Mouse (Mus musculus) embryo, embryonic 9.5 days (tissue): ENCODE measurements around the gene Mfsd12.

ENCODE experiments used
- DNase-seq: peaks from one replicate; pipeline ENCODE4 v3.0.0-alpha.2; 2017; ENCODE audit errors: extremely low spot score

Mfsd12 gene

DNA sequence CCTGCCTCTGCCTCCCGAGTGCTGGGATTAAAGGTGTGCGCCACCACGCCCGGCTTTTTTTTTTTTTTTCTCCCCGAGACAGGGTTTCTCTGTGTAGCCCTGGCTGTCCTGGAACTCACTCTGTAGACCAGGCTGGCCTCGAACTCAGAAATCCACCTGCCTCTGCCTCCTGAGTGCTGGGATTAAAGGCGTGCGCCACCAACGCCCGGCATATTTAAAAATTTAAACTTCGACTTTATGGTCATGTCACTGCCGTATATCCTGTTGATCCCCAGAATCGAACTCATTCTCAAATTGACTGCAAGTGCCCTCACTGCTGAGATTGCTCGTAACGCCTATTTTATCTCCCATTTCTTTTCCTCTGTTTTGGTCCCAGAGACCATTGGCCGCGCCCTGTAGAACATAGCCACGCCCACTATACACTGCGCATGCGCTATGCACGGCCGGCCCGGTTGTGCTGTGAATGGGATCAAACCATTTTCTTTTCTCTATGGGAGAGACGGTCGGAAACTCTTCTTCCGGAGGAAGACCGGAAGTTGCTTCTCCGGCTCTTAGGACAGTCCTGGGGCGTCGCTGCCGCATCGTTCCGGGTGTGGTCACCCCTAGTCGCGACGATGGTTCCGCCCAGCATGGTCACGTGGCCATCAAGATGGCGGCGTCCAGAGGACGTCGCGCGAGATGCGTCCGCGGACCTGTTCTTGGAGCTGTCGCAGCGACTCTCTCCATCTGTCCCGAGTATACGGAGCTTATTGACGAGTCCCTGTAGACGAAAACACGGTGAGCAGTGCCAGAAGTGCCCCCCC, 26.7 kb downstream of the Mfsd12 start, which contains the start of the genes Dohh and Gm48551:
TSS of gene Dohh (plus strand) at position 627 of the 803 bp plus-strand sequence.
TSS of gene Gm48551 (plus strand) at position 665 of the 803 bp plus-strand sequence.
- peak; percentile 99 for DNase-seq

DNA sequence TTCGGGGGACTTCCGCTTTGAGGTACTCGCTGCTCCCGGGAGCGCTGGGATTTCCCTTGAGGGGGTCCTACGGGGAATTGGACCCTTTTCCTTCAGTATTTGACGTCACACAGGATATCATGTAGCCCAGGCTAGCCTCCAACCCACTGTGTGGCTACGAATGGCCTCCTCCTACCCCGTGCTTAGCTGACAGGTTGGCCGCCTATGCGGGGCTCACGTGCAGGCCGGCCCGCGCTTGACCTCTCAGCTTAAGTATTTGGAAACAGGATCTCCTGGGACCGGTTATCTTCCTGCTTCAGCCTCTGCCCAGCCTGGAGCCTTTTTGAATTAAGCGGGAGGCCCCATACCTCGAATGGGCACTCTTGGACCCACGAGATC, 27.3 kb downstream of the Mfsd12 start:
- DNase-seq = no peak

DNA sequence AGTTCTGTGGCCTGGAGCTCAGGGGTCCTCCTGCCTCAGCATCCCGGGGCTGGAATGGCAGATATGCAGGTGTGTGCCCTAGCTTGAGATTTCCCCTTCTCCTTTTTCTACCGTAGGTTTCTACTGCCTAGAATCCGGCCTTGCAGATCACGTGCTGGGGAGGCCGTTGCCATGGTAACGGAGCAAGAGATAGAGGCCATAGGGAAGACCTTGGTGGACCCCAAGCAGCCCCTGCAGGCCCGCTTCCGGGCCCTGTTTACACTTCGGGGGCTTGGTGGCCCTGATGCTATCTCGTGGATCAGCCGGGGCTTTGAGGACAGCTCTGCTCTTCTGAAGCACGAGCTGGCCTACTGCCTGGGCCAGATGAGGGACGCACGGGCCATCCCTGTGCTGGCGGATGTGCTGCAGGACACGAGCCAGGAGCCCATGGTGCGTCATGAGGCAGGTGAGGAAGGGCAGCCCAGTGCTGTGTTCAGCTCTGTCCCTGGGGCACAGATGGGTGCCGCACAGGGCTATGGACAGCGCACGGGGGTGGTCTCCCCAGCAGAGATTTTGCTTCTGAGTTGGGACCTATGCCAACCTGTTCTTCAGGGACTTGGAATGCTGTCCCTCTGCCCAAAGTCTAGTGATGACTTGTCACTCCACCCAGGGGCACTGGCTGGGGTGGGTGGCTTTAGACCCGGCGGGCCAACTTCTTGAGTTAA, 28.5 kb downstream of the Mfsd12 start:
- no peak for DNase-seq

DNA sequence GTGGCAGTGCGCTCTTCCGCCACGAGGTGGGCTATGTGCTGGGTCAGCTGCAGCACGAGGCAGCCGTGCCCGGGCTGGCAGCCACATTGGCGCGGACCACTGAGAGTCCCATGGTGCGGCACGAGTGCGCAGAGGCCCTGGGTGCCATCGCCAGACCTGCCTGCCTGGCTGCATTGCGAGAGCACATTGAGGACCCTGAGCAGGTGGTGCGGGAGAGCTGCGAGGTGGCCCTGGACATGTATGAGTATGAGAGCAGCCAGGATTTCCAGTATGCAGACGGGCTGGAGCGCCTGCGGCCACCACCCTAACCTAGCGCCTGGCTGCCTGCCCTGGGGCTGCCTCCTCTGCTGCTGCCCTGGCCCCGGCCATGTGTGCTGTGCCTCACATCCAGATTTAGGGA, 30.4 kb downstream of the Mfsd12 start:
- no peak for DNase-seq

DNA sequence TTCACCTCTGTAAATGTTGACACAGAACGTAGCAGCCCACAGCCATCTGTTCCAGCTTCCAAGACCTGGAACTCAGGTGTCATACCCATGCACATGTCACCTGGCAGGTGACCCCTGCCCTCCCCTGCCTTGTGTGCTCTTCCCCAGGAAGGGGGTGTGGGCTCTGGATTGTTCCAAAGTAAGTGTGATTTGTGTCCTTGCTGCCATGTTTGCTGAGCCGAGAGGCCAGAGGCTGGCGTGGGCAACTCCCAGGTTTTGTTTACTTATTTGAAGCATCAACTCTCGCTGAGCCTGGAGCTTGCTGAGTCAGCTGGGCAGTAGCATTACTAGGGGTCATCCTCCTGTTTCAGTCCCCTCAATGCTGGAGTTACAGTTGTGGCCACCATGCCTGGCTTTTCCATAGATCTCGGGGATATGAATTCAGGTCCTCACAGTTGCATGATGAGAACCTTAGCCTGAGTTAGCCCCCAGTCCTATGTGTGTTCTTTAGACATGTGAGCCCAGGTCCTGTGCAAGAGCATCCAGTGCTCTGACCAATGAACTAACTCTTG, 31.3 kb downstream of the Mfsd12 start, which contains the start of gene Gm48552:
TSS of gene Gm48552 (plus strand) at position 501 of the 551 bp plus-strand sequence.
- no peak for DNase-seq

DNA sequence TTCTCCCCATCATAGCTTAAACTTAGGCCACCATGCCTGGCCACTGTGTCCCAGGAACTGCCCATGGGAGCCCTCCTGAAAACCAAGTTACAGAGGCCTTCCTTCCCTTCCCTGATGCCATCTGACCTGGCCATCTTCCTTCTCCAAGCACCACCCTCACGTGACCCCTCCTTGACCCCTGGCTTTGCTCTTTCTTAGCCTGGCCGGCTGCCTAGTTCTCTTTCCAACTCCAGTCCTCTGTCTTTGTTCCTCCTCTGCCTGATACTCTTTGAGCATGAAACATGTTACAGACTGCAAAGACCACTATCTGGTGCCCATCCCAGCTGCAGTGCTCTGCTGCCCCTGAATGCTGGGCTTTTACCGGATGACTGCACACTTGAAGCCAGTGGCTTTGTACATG, 32.1 kb downstream of the Mfsd12 start:
- DNase-seq = no peak

DNA sequence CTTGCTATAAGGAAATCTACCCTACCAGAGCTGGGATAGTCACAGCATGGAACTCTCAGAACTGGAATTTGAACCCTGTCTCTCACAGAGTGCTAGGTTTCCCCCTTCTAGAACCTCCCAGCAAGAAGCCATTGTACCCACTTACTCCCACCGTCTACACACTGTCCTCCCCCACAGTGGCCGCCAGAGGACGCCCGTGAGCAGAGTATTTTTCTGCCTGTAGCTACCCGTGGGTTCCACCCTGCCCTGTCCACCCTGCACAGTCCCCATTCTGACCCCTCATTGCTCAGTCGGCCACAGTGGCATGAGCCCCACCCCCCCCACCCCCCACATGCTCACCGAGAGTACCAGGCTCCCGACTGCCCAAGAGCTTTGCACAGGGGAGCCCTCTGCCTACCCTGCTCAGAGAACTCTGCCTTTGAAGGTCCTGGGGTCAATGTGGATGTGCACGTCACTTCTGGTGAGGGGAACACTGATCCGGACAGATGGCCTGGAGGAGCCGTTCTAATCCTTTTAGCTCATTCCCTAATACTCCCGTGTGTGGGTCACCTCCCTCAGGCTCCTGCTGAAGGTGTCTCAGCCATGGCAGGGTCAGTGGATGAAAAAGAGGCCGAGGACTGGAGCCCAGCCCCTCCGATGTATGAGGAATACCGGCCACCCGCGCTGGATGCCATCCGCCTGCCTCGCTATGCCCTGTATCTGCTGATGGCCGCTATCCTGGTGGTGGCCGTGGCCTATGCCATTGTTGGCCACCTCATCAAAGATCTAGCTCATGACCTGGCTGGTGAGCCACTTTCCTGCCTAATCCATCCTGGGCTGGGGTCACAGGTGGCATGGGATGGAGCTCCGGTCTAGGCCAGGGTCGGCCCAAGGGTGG, 32.7 kb downstream of the Mfsd12 start:
- peak; percentile 75 for DNase-seq

DNA sequence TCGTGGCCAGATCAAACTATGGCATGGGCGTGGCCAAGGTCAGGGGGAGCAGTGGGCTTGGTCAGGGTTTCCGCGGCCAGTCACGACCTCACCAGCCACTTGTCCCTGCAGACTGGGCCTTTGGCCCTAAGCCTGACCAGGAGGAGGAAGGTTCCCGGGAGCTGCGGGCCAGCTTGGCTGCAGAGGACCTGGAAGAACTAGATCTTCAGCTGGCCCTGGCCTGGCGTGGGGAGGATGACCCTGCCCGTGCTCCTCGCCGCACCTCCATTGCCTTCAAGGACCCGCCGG, 33.3 kb downstream of the Mfsd12 start:
- no peak for DNase-seq

DNA sequence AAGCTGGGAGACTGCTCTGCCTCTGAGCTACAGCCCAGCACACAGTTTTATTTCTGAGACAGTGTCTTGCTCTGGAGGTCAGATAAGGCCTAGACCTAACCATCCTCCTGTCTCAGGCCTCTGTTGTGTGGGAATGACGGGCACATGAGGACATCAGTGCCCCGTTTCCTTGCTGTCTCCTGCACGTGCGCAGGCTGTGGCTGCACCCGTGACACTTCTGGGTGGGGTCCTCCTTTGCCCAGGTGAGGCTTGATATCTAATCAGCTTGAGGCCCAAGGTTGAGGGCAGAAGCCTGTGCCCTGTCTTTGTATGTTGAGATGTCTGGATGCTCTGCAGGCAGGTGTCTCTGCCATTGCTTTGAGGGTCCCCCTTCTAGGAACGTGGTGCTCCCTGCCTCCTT, 35.0 kb downstream of the Mfsd12 start:
- no peak for DNase-seq

DNA sequence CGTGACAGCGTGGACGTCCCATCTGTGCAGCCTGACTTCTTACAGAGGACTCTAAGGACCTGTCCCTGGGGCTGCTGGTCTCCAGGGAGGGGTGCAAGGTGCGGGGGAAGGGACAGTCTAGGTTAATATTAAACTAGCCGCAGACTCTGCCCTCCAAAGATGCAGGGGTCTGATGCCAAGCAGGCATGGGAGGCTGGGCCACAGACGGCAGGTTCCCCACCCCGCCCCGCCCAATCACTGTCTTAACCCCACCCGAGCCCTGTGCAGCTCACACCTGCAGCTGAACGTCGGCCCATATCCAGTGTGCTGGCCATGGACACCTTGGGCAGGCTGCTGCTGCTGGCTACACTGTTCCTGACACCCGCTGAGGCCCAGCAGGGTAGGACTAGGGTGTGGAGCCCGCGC, 35.5 kb downstream of the Mfsd12 start, which contains the start of gene Smim24:
TSS of gene Smim24 (plus strand) at position 271 of the 405 bp plus-strand sequence.
- no peak for DNase-seq

DNA sequence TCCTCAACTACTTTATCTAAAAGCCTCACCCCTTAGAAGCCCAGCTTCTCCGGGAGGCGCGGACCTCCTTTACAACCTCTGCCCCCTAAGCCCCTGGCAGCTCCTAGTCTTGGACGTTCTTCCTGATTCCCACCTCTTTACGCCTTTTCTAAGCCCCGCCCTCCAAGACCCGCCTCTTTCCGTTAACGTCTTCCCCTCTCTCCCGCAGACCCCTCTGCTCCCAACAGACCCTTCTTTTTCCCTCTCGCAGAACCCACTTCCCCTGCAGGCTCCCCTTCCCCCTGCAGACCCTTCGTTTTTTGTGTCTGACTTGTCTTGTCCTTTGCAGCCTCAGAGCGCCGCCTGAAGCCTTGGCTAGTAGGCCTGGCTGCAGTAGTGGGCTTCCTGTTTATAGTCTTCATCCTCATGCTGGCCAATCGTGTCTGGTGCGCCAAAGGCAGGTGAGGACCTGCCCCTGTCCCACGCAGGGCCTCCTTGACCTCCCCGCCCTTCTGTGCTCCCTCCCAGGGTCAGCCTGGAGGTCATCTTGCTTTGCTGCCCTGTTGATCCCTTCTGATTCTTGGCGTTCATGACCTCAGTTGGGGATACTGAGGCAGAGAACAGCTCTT, 36.3 kb downstream of the Mfsd12 start:
- no peak for DNase-seq

DNA sequence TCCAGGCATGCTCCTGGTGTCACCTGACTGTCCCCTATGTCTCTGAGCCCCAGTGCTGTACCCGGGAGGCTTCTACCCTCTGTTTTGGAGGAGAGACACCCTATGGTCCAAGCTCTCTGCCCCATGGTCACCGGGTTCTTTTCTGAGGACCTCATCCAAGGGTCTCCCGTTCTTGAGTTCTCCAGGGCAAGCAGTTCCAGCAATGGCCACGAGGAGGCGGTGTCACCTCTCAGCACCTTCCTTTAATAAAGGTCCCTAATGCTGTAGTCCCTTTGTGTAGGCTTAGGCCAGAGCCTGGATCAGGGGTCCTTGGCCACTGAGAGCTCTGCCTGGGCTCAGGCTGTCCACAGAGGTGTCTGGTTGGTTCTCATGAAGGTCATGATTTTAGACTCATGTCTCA, 37.8 kb downstream of the Mfsd12 start:
- DNase-seq = peak; percentile 74

DNA sequence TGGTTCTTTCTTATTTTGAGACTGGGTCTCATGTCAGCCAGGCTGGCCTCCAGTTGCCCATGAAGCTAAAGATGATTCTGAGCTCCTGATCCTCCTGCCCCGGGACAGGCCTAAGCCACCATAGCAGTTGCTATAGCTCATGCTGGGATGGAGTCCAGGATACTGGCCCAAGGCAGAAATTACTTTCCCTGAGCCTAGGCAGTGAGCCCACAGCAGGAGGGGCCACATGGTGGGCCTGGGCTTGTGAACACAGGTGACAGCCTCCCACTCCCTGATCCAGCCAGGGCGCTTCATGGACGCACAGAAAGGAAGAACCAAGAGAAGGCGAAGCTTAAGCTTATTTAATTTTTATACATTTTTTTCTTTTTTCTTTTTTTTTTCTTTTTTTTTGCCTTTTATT, 38.6 kb downstream of the Mfsd12 start:
- no peak for DNase-seq

DNA sequence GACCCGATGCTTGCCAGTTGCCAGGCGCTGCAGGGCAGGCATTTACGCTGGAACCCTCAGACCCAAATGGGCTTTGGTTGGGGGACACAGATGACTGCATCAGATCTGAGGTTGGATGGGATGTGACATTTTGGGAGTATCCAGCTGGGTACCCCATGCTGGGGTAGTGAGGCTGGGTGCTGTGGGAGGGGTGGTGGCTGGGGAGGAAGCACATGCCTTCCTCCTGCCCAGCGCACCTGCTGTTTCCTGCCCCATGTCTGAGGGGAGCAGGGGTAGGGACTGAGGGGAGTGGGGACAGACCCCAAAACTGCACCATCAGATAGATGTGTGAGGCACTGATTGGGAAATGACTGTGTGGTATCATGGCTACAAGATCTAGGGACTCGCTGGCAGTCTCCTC, 39.5 kb downstream of the Mfsd12 start:
- no peak for DNase-seq

DNA sequence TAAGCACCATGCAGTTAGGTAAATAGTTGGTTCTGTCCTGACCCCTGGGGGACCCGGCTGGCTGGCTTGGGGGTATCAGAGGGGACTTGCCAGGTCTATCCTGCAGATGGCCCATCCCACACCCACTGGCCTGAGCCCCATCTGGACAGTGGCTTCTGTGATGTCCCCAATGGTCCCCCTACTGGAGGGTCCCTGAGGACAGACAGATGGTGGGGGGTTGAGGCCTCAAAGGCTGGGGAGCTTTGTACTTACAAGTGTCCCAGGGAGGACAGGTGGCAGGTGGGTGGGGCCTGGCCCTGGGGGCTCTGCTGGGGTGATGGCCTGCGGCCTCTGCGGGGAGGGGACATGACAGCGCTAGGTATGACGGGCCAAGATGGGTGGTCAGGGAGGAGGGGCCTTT, 42.0 kb downstream of the Mfsd12 start:
- DNase-seq = no peak

DNA sequence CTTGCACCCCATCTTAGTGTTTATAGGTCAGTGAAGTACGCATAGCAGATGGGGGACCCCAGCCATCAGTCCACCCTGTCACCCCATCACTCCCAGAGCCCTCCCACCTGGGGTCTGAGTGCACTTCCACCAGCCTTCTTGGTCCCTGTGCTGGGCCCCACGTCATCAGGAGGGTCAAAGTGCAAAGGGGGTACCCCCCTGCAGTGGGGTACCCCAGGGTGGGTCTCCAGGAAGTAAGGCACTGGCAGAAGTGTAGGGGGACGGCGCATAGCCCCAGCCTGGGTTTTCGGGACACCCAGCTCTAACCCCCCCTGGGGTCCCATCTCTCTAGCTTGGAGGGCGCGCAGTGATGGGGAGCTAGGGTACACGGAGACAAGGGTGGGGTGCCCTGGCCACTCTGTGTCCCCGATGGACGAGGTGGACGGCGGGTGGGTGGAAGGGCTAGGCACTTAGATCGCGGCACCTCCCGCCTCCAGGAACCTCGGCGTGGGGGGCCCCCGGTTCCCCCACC, 42.6 kb downstream of the Mfsd12 start:
- DNase-seq = no peak

DNA sequence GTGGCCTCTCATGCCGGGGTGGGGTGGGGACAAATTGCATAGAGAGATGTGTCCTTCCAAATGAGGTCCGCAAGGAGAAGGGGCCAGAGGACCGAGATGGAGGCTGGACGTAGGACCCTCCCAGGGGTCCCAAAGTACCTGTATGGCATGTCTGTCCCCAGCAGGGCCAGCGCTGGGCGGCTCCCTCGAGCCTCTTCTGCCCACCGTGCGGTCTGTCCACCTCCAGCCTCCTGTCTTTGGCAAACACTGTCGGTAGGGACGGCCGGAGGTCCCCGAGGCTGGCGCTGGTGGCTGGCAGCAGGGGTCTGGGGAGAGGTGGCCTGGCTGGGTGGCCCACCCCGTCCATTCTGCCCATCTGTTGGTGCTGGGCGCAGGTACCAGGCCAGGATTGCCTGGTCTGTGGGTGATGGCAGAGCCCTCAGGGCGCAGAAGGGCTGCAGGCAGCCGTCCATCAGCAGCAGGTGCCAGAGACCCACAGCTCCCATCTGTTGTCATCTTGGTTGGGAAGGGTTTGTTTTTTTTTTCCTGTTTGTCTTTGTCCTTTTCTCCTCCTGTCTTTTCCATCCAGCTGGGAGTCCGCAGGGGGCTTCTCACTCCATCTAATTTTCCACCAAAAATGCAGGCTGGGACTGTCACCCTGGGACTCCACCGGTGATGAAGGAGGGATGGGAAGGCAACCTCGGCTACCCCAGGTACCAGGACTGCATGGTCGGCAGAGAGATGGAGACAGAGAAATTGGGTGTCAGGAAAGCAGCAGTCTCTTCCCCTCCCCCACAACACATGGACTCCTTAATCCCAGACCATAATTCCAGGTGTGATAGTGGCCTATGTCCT, 43.3 kb downstream of the Mfsd12 start:
- DNase-seq = no peak

DNA sequence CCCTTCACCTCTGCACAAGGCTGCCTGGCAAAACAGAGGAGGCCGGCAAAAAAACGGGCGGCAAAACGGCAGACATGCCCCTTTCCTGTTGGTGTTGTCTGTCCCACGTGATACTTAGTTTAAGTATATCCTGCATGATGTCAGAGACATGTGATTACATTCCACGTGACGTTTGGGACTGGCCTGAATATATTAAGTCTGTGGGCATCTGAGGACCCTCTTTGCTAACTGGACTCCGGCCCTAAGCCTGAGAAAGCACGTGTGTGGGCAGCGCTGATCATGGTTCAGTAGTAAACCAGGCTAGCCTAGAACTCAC, 43.9 kb downstream of the Mfsd12 start:
- DNase-seq = no peak

DNA sequence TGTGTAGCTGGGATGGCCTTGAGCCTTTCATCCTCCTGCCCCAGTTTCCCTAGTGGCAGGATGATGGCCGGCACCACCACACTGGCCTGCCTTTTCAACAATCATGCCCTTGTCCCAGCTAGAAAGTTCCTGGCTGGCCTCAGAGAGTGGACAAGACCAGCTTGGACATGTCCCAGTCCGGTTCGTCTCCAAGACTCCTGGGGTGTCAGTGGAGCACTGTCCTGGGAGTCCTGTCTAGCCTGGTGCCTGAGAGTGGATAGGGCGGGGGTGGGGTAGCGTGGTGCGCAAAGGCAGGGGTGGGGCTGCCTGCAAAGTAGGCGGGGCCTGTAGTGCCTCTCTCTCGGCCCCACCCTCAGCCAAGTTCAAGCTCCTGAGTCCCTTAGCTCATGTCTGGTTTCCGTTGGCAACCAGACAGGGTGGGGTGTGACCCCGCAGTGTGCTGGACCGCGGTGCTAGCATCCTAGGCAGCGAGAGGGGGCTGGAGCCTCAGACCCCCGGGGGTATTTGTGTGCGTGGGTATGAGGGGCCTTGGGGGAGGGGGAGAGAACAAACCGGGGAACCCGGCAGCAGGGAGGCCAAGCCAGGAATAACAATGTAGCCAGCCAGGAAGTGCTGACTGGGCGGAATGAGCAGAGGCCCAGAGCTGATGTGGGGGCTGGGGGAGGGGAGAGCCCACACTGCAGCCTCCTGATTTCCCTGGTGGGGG, 44.4 kb downstream of the Mfsd12 start:
- peak; percentile 58 for DNase-seq

DNA sequence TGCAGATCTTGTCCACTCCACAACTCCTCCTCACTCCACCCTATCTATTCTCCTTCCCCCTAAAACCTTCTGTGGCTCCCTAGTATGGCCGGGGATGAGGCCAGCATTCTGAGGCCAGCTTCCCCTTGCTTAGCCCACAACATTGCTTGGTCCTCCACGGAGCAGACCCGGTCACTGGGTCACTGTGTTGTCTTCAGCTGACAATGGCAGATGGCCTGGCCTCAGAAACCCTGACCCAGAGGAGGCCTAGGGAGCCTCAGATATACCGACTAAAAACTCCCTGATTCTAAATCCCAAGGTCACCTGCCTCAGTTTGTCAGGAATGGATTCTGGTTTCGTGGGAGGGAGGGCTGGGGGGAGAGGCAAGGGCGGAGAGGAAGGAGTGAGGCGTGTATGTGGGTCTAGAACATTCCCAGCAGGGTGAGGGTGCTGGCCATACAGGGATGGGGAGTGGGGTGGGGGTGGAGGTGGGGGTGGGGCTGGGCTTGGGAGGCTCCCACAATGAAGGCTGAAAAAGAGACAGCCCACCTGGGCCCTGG, 45.0 kb downstream of the Mfsd12 start:
- no peak for DNase-seq
